Mouse (Mus musculus): ENCODE data around the gene Acot8.

- TF ChIP-seq CTCF (IDR thresholded peaks at IDR 0.05; ENCODE audit: insufficient read depth, low read depth, low read length) (no peak), POLR2A (IDR thresholded peaks at IDR 0.05; ENCODE audit: insufficient read depth, low read depth, low read length) (no peak)
Measured at GRCm38 (mm10) chr2:164778015-164778287, 26.7 kb downstream of the Acot8 start.

Measured in olfactory bulb, adult 2 months (tissue).